Mouse (Mus musculus) heart, postnatal 36 days (tissue): ENCODE results near the gene AC129217.1. TPM values are rescaled to one million over a fixed set of nuclear protein-coding genes. Genes with fewer than 3 reads are reported as not detected.
"Not testable (repeated sequence)": the region's sequence is repeated elsewhere in the genome, so short reads cannot be mapped to it uniquely, and the experiment has no call there.

Experiments
- DNase-seq, 2 experiments: peaks; one replicate each; pipeline ENCODE4 v3.0.0; 2021 to 2022
- intact Hi-C: fragments of 180-260 bp; cut with DNase I; formaldehyde crosslinking; loops from one replicate; pipeline ENCODE4 v1.15.1; 2025
- total RNA-seq, 2 experiments: library from RNA; stranded (reverse); gene quantifications; 2 replicates each; pipeline ENCODE4 v1.2.3; 2021

AC129217.1 gene
- total RNA-seq, 2 experiments from 2014 or later, result not detected

DNA sequence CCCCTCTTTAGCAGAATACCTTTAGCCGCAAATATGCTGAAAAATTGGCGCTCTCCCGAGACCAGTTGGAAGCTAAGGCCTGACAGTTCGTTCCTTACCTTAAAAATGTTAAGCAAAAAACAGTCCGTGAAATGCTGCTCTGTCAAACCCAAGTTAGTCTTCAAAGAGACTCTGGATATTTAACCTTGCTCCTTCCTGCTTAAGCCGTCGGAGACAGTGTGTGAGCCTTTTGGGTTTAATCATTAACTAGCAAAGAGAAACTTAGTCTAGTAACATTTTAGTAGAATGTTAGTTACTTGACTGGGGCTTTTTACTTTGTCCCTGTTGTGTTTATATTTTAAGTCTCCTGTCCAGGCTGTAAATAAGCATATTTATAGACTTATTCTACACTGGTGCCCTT is 8.4 kb upstream of the AC129217.1 start:
- DNase-seq, result no peak
- intact Hi-C loops, result loop anchor here (2.0 to 5.0 kb wide), 3 partner anchors 16 to 99 kb away; partner anchors contain the start of genes Bscl2, Nxf1 and Slc3a2

- intact Hi-C loops, result loop anchor here (5.0 kb wide), 2 partner anchors 65 to 100 kb away; partner anchors contain the start of genes Nxf1 and Slc3a2
- no peak for DNase-seq
These were observed 6.9 kb upstream of the AC129217.1 start for GRCm38 (mm10) chr19:8822696-8823095.

DNA sequence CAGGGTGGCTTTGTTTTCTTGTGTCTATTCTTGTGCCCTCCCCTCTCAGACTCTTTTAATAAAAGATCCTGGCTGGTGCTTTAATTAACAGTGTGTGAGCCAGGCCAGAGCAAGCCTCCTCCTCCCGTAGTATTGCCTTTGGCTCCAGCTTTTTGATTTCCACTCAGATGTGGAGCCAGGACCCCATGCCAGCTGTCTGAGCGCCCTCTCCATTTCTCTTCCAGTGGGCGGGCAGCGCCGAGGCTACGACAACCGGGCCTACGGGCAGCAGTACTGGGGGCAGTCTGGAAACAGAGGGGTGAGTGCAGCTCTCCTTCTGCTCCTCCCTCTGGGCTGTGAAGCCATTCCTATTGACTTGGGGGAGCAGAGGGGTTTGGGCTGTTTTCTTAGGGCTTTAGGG is 1.1 kb downstream of the AC129217.1 start:
- no peak for DNase-seq
- intact Hi-C loops, result no loop called here

DNA sequence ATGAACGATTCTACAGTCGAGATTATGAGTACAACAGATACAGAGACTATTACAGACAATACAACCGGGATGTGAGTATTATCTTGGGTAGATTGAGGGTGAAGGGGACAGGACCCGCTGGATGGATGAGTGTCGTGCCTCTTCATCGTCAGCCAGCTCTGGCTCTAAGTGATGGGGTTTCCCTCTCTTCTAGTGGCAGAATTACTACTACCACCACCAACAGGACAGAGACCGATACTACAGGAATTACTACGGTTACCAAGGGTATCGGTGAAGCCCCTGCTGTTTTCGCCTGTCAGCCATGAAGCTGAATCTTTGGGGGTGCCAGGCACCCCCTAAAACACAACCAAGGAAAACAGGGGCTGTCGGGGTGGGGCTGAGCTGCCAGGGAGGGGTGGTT is 1.7 kb downstream of the AC129217.1 start:
- DNase-seq, result no peak
- intact Hi-C loops, result no loop called here

- DNase-seq, result no peak
These were observed 3.4 kb downstream of the AC129217.1 start for GRCm38 (mm10) chr19:8832971-8833370.

GRCm38 (mm10) chr19:8836327-8836726 is 6.8 kb downstream of the AC129217.1 start:
- intact Hi-C loops, result loop anchor here (2.0 kb wide), 1 partner anchor 16 kb away; the partner anchor contains the start of gene Hnrnpul2

More at GRCm38 (mm10) chr19:8832971-8833370, 3.4 kb downstream of the AC129217.1 start:
- intact Hi-C loops, result no loop called here

DNA sequence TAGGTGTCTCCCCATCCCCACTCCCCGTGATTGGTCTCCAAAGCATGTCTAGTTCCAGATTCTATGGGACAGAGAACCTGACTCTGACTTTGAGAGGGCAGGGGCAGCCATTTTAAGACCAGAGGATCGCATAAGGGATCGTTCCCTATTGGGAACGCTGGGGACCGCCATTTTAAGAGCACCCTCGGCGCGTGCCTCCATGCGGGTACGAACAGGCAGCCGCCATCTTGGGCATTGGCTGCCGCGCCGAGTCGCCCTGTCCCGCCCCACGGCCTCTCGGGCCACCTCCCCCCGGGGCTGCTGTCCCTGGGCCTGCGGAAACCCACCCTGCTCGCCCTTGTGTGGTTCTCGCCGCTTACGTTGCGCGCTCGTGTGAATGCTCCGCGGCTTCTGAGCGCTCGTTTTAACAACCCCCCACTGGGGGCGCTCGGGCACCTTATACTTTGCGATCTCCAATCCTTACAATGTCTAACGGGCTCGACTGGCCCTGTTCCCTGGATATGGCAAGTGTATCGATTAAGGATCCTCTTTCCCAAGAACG is 7.7 kb downstream of the AC129217.1 start, which contains the start of gene Bscl2:
Gene Bscl2 (plus strand): TSS at position 217 of the 541 bp plus-strand sequence.
- DNase-seq, result peak; percentile 81 to 89
- intact Hi-C loops, result loop anchor here (2.0 kb wide), 1 partner anchor 17 kb away; the partner anchor contains the start of gene Hnrnpul2

More at GRCm38 (mm10) chr19:8836327-8836726, 6.8 kb downstream of the AC129217.1 start:
- DNase-seq, result not testable (repeated sequence)

GRCm38 (mm10) chr19:8838041-8838730 is 8.6 kb downstream of the AC129217.1 start:
- DNase-seq, result peak; percentile 36 to 37
- intact Hi-C loops, result no loop called here

GRCm38 (mm10) chr19:8839103-8839907 is 9.7 kb downstream of the AC129217.1 start, which contains the start of gene Gng3:
Gene Gng3, minus strand, starts transcription at chr19:8839194.
- no peak for DNase-seq
- intact Hi-C loops, result no loop called here

DNA sequence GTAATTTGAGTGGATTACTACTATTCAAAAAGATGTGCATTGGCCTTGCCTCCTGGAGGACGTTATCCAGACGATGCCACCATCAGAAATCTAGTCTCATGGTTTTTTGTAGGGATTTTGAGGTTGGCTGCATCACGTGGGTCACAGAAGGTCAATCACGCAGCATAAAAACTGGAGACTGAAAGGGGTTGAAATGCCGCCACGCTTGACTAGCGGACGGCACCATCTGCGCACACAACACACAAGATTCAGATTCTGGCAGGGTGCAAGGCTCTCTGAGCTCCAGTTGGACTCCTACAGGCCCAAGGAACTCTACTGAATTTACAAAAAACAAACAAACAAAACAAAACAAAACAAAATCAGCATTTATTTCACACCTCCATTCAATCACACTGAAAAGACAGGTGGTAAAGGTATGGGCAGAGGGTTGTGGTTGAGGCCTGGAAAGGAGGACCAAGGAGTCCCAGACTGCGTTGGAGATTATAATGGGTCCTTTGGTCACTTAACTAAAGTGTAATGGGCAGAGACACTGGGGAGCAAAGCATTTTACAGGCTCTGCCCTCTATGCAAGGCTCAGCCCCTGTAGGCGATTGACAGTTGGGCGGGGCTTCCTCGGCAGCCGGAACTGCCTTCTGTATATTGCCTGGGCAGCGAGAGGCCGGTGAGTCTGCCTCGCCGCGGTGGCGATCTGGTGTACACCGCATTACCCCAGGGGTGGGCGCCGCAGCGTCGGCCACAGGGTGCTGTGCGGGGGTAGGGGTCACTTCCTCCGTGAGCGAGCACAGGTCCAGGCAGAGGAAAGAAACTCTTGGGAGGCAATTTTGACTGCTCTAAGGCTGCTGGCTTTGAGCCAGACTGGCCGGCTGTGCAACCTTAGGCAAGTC is 10.6 kb downstream of the AC129217.1 start:
- DNase-seq, result peak; percentile 73 to 74
- intact Hi-C loops, result no loop called here

DNA sequence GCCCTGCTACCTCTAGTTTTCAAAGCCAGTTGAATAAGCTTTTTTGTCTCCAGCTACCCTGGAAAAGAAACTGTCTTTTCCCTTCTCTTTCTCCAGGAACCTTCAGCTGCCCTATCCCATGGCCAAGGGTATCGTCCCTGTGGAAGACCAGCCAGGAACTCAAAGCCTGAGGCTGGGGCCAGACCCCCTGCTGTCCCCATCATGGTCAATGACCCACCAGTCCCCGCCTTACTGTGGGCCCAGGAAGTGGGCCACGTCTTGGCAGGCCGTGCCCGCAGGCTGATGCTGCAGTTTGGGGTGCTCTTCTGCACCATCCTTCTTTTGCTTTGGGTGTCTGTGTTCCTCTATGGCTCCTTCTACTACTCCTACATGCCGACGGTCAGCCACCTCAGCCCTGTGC is 11.4 kb downstream of the AC129217.1 start:
- intact Hi-C loops, result no loop called here
- no peak for DNase-seq

- intact Hi-C loops, result no loop called here
- DNase-seq, result no peak
These were observed 13.4 kb downstream of the AC129217.1 start for GRCm38 (mm10) chr19:8842961-8843360.

DNA sequence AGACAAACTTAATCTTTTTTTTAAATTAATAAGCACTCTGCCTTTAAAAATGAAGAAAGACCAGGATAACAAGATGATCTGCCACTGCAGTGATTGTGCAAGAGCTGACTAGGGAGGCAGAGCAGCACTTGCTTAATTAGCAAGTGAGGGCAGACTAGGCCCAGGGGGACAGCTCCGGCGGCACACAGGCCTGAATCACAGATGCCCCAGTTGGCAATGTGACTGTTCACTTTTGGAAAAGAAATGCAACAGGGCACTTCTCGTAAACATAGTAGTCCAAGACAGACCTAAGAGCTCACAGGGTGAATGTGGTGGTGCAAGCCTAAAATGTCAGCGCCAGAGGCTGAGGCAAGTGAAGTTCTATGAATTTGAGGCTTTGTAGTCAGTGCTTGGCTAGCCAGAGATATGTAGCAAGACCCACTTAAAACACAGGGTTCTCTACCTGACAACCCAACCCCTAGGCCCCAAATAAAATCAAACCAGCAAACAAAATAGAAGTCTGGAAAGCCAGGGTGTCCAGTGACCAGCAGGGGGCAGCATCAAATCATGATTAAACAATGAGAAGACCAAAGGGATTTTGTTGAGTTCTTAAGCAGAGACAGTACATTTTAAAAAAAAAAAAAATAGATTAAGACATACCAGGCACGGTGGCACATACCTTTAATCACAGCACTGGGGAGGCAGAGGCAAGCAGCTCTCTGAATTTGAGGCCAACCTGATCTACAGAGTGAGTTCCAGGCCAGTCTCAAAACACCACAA is 15.0 kb downstream of the AC129217.1 start:
- DNase-seq, result peak; percentile 76 to 83
- intact Hi-C loops, result loop anchor here (1.0 kb wide), 1 partner anchor 266 kb away; no protein-coding TSS in a partner anchor

GRCm38 (mm10) chr19:8848356-8848755 is 18.8 kb downstream of the AC129217.1 start:
- no peak for DNase-seq
- intact Hi-C loops, result no loop called here

DNA sequence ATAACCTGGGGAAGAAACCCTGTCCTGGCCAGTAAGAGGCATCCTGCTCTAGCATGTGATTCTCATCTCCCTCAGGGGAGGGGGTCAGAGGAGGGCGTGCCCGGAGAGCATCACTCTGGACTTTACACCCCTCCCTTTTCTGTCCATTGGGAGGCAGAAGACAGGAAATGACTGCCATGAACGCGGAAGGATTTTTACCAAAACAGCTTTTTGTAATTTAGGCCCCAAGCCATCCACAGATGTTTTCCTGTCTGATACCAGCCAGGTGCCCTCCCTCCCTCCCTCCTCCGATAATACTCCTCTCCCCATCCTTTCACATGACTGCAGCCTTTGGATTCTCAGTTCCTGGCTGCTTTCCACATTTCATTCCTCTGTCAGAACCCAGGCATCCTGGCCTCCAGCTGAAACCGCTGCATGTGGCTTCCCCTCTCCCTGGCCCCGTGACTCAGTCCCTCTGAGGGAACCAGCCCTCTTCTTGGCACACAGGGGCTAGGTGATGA is 20.9 kb downstream of the AC129217.1 start, which contains the start of gene Lrrn4cl:
Gene Lrrn4cl (plus strand): TSS at position 367 of the 500 bp plus-strand sequence.
- intact Hi-C loops, result no loop called here
- DNase-seq, result no peak

DNA sequence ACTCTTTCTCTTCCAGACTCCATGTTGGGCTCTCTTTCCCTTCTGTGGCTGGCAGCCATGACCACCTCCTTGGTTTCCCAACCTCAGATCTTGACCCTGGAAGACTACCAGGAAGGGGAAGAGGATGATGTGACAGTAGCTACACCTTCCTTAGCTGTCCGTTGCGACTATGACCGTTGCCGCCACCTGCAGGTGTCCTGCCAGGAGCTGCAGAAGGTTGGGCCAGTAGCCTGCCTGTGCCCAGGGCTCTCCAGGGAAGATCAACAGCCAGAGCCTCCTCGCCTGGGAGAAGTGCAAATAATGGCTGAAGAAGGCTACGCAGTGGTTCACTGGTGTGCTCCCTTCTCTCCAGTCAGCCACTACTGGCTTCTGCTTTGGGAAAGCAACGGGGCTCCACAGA is 22.1 kb downstream of the AC129217.1 start:
- no peak for DNase-seq
- intact Hi-C loops, result no loop called here

DNA sequence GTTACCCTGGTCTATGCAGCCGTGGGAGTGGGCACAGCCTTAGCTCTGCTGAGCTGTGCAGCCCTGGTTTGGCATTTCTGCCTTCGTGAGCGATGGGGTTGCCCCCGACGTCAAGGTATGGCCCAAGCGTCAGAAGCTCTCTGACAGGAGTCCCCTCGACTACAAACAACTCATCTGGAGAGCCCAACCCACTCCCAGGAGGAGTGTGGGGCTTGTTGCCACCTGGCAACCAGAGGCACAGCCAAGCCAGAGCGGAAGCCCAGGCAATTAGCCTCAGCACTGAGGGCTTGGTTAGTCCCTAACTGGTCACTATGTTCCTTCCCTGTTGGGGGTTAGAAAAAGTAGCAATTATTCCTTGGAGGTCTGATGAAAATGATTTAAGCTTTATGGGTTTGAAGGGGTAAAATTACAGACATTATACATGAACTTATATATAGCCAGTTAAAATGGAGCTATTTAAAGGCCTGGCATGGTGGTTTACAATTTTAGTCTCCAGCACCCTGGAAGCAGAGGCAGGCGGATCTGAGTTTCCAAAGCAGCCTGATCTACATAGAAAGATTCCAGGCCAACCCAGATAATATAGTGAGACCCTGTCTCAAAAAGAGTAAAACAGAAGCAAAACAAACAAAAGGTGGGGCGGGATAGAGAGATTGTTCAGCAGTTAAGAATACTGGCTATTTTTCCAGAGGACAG is 22.8 kb downstream of the AC129217.1 start:
- DNase-seq, result peak in 1 of 2 experiments; percentile 39
- intact Hi-C loops, result no loop called here

DNA sequence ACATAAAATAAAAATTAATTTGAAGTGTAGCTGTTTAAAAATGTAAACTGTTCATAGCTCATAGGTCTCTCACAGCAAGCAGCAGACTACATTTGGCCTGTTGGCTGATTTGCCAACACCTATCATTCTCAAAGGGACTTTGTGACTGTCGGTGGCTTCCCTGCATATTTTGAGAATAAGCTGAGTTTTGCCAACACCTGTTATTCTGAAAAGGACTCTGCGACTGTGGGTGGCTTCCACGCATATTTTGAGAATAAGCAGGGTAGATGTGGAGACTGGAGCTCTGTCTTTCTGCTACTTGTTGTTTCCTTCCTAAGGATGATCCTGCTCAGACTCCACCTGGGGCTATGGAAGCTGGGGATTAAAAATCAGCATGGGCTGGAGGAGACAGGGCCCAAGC is 23.5 kb downstream of the AC129217.1 start:
- DNase-seq, result no peak
- intact Hi-C loops, result no loop called here
